Mouse (Mus musculus) heart, adult 18-20 months (tissue): ENCODE data around the gene Dach1. TPM values are rescaled to one million over a fixed set of nuclear protein-coding genes. Genes with fewer than 3 reads are reported as not detected.
A peak's percentile ranks its signal among the peaks of the same experiment; 100 is the strongest.

Source experiments
- DNase-seq, 2 experiments: peaks; one replicate each; pipeline ENCODE4 v3.0.0; 2021 to 2022; ENCODE audit warnings: mixed read lengths in 1 of 2
- total RNA-seq, 2 experiments: library from RNA; stranded (reverse); gene quantifications; 2 replicates each; pipeline ENCODE4 v1.2.3; 2021

The Dach1 gene
- total RNA-seq, 2 experiments from 2014 or later = 6.2 to 8.1 TPM

DNA sequence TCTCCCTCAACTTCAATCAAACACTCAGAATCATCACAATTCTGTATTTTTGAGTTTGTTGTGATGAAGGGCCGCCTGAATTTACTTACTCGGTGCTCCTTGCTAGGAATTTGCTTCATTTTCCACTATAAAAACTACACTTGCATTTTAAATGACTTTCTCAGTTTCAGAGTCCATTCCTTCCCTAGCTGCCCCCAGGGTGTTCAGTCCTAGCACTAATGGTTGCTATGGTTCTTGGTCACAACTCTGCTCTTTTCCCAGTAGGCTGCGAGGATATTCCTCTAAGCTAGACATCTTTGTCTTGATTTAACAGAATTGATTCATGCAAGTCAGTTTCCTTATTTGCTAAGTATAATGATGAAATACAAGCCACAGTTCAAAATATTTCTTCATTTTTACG is 319.1 kb downstream of the Dach1 start:
- no peak for DNase-seq

DNA sequence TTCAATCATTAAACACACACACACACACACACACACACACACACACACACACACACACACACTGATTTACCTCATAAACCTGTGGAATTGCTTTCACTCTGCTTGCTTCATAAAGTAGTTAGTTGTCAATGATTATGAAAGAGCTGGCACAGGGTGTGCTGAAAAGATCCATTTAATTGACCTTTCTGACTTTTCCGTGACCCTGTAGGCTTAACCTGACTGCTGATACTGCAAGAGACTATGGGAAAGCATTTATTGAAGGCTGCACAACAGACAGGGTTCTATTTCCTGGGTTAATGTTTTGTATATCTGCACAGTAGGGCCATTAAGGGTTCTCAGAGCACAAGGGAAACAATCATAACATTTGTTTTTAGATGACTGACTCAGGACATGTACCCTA is 321.9 kb downstream of the Dach1 start:
- DNase-seq = peak in 1 of 2 experiments; percentile 6

DNA sequence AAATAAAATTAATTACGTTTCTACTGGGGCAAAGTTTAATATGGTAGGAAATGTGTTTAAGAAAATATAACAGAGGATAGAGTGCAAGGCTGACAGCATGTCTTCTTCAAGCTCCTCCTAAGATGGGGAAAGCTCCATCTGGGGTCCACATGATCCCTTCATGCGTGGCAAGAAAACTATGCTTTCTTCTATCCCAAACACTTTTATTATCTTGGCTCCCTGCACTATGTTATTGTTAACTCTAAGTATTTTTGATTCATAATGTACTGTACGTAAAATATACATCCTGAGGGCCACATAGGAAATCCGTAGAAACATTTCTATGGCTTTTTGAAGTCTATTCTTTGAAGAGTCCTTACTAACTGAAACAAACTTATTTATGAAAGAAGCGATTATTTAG is 330.3 kb downstream of the Dach1 start:
- no peak for DNase-seq

DNA sequence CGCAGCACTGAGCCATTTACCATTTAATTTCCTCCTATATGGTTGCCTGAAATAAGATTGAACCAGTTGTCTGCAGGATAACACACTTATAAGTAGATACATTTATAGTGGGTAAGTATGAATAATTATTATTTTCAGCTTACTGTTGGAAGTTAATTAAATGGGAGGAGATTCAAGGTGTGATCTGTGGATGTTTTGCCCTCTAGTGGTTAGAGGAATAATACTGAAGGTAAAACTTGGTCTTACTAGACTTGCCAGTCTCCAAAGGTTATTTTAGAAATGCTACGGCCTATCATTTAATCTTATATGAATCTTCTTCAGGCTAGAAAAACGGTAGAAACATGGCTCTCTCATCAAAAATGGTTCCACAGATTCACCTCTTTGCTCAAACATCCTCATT is 339.7 kb downstream of the Dach1 start:
- DNase-seq = no peak

DNA sequence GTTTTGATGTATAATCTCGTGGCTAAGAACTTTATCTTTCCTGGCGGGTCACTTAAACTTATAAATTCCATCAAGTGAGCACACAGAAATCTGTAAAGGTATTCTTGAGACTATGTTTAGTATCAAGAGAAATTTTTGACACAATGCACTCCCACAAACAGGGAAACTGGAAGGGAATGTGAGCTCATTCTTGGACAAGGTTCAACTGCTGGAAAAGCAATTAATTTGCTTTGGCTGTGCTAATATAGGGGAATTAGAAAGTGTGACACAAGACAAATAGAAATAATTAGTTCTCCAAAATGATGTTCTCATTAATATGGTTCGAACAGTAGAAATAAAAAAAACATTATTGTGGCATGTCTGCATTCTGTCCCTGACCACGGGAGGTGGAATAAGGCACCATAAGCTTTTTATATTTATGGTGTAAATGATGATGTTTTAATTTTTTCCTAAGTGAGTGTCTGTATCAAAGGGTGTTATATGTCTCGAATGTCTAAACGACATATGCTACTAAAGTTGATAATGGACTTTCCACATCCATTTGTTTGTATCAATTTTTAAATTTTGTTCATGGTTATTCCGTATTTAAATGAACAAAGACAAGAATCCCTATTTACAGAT is 354.9 kb downstream of the Dach1 start:
- DNase-seq = peak; percentile 52 to 73

DNA sequence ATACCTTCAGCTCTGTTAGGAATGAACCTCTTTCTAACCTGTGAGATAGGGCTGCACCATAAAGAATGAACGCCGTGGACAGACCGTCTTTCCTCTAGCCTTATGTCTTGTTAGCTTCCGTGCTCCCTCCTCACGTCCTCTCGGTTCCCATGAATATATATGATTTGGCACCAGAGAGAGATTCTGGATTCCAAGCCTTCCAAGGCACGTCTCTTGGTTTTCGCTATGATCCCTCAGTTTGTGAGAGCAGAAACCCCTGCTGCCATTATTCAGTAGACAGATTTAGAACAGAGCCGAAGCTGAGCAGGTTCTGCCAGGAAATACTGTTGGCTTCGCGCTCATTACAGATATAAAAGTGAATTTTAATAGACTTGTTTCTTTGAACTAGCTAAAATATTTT is 356.0 kb downstream of the Dach1 start:
- DNase-seq = peak in 1 of 2 experiments; percentile 4

DNA sequence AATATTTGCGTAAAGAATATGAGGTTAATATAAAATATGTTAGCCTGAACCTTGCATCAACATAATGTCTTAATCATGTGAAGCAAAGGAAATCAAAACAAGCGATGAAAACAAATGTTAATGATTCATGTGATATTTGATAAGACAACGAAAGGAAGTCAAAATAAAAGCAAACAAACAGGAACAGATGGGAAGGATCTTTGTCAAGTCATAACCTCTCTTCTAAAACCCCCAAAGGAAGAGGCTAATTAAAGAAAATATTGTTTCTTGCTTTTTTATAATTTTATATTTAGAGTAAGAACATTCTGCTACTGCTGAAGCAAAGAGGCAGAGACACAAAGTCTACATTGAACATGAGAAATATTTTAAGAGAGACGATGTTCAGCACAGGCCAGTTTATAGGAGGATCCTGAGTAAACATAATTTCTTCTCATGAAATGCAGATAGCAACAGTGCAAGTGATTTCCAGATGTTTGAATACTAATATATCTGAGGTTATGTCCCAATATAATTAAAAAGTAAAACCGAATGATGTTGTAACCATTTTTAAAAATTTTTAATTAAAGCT is 374.1 kb downstream of the Dach1 start:
- no peak for DNase-seq

DNA sequence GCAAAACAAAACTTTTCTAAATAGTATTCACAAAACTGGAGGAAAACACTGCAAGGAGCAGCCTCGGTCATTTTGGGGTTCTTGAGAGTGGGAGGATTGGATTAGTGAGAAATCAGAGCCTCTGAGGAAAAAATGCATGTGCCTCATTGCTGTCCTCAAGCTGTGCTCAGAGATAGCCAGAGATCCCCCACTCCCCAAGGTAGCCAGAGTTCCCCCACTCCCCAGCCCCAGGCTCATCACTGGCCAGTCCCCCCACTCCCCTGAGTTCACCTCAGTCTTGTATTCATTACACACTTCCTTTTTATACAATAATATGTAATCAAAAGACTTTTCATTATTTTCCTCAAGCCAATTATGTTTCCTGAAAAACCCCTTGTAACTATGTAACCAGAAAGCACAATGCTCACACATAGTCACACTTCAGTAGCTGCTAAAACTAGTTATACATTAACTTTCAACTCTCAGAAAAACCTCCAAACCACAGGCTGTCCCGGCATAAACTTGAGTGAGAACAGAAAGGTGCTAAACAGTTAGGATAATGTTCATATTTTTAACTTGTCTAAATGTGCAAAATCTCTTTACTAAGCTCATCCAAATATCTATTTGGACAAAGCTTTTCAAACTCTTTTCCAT is 395.3 kb downstream of the Dach1 start:
- no peak for DNase-seq

DNA sequence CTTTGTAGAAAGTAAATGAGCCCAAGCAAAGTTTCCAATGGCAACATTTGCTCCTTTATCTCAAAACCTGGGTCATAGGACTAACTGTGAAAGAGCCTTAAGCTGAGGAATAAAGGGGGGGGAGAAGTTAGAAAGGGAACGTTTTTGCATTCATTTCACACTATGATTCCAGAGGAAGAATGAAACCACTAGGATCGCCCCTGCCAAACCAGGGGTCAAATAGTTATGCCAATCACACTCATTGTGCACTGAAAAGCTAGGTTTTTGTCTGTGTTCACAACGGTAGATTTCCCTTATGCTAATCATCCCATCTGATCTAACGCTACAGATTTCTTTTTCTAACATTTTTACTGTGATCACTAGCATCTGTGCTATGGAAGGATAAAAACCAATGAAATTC is 415.2 kb downstream of the Dach1 start:
- no peak for DNase-seq

DNA sequence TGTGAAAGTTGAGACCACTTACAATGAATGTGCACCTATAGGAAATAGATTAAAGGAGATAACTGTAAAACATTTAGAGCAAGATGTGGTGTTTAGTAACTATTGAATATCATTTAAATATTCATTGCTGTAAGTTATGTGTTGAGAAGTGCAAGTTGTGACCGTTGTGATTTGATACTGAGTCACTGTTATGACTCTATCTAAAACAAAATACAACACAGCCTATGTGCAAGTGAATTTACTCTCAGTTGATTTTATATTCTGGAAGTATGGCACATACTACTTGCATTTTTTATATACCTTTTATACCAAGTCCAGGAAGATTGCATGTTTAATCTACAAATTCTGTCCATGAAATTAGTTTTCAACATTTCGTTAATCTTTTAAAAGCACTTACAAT is 415.6 kb downstream of the Dach1 start:
- DNase-seq = no peak

DNA sequence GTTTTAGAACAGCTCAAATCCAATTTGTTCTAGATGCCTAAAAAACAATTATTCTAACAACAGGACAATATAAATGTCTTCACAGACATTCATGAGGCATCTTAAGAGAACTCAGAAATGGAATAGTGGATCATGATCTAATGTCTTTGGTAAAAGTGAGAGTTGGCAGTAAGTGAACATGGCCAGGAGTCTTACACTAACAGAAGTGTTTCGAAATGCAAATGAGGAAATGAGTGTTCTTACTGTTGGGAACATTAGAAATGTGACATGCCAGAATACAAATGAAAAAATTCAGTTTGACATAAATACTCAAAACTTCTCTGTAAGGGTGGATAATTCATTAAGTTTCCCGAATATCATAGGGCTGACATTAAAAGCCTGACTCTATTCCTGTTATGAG is 426.3 kb downstream of the Dach1 start:
- no peak for DNase-seq

DNA sequence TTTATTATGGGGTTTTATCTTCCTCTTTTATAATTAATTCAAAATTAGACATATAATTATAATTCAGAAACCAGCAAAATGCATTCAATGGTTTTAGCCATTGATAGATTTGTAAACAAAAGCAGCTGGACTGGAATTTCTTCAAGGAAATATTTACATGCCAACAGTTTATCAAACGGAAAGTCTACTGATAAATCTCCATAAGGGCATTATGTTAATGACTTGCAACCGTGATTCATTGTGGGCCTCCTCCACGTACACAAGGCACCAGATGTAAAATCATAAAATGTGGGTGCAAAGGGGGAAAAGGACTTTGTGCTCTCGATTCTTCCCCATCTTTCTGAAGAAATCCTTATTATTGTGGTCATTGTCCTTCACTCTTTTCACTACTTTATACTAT is 426.8 kb downstream of the Dach1 start:
- DNase-seq = no peak
